Comparison of ENCODE assay signal across 11 mouse cellular contexts in the genomic region with DNA sequence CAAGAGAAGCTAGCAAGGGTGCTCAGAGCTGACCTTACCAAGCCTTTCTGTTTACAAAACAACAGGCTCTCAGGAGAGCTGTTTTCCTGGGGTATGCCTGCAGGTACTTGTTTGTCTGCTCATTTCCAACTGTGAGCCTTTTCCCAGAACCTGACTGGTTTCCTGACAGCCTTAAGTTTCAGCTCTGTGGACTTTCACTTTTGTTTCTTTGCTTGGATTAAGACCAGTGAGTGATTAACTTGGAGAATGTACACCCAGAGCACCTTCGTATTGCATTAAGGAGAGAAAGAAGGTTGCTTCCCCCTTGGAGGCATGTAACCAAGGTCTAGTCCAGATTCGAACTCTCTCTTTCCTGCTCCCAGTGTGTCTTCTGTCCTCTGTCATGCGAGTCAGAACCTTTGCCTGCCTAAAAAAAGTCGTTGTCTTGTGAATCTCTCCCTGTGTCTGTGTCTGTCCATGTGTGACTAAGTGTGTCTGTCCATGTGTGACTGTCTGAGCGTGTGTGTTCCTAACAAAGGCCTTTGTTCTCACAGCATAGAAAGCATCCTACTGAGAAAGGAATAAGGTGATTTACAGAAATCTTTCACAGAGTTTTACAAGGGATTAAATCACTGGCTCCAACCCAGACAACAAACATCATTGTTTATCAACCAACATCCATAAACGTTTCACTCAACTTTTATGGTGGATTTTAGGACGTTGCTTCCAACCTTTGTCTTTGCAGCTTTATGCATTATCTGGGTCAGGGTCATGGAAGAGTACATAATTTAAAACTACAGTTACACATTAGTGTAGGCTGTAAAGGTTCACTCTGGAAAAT. TPM values are rescaled to one million over a fixed set of nuclear protein-coding genes. Genes with fewer than 3 reads are reported as not detected.
DNase-seq lines count a peak whose midpoint lies in the region; ATAC-seq and TF ChIP-seq lines count a peak whose summit lies in the region.
"Had no signal": no experiment of that assay in that cellular context is flagged by ENCODE, and none has a peak within 500 bp of the region (broad histone marks: within the 10 kb centered on the region; RNA-seq: fewer than 3 reads in every experiment).

No protein-coding gene starts in this region.

- no peaks in the 10 kb centered on the region for H3K9me3 ChIP-seq in midbrain, embryonic 16.5 days (replicated peaks; ENCODE audit: control insufficient read depth, low read length, poor library complexity, severe bottlenecking)
- H3K9me3 ChIP-seq: liver, embryonic 12.5 days; midbrain, embryonic 10.5 days had no signal

- no peak overlapping the region for H3K4me2 ChIP-seq in midbrain, embryonic 16.5 days (ENCODE audit: low read length)
- H3K4me2 ChIP-seq: liver, embryonic 12.5 days had no signal

- H3K36me3 ChIP-seq in small intestine, adult 2 months (ENCODE audit: control insufficient read depth, insufficient read depth, low read length): no peaks in the 10 kb centered on the region
- H3K36me3 ChIP-seq in midbrain, embryonic 16.5 days (ENCODE audit: control insufficient read depth, insufficient read depth, low read length): no peaks in the 10 kb centered on the region
- H3K36me3 ChIP-seq: liver, embryonic 12.5 days; midbrain, embryonic 10.5 days had no signal

- no peaks in the 10 kb centered on the region for H3K27me3 ChIP-seq in small intestine, adult 2 months (ENCODE audit: control insufficient read depth, insufficient read depth, low read length)
- H3K27me3 ChIP-seq in midbrain, embryonic 16.5 days (ENCODE audit: control insufficient read depth, insufficient read depth, low read depth, low read length): no peaks in the 10 kb centered on the region
- H3K27me3 ChIP-seq: liver, embryonic 12.5 days had no signal

- no peak overlapping the region for H3K4me3 ChIP-seq in lung, adult 2 months (replicated peaks; ENCODE audit: extremely low read depth, low read depth, low read length)
- no peak overlapping the region for H3K4me3 ChIP-seq in small intestine, adult 2 months (ENCODE audit: low read depth, low read length)
- no peak overlapping the region for H3K4me3 ChIP-seq in midbrain, embryonic 16.5 days (ENCODE audit: low read depth, low read length)
- H3K4me3 ChIP-seq: liver, embryonic 12.5 days; midbrain, embryonic 10.5 days had no signal

- TF ChIP-seq POLR2A in lung, adult 2 months (IDR thresholded peaks at IDR 0.05; ENCODE audit: borderline replicate concordance, extremely low read depth, low read depth, low read length): no peak
- no peak for TF ChIP-seq POLR2A in small intestine, adult 2 months (IDR thresholded peaks at IDR 0.05; ENCODE audit: low read depth, low read length)

- H3K9ac ChIP-seq in midbrain, embryonic 16.5 days (ENCODE audit: low read depth, low read length): no peak overlapping the region
- H3K9ac ChIP-seq: liver, embryonic 12.5 days had no signal

- WGBS in lung, adult 2 months: 26% methylated on average over 7 of the region's 7 CpGs
- WGBS in small intestine, adult 2 months: 10% methylated on average over 7 of the region's 7 CpGs
- 13% methylated on average over 7 of the region's 7 CpGs for WGBS in midbrain, embryonic 16.5 days

- DNase-seq in embryo, embryonic 10.5 days (ENCODE audit: low spot score): peak; percentile 40
- no peak for DNase-seq in embryo, embryonic 11 days
- DNase-seq in lung, adult 2 months: peak; percentile 23
- no peak for DNase-seq in lung, adult 18-20 months
- peak; percentile 86 for DNase-seq in kidney, adult 9 months
- DNase-seq in layer of hippocampus, postnatal 14 days (ENCODE audit: low spot score in 2 of 2): no peak
- DNase-seq: cerebellum, adult 8-10 months had no signal

- ATAC-seq in midbrain, embryonic 16.5 days: no peak
- ATAC-seq: liver, embryonic 12.5 days had no signal

- TF ChIP-seq CTCF in lung, adult 2 months (IDR thresholded peaks at IDR 0.05; ENCODE audit: insufficient read depth, low read length): no peak
- no peak for TF ChIP-seq CTCF in small intestine, adult 2 months (IDR thresholded peaks at IDR 0.05; ENCODE audit: extremely low read depth, insufficient read length, insufficient replicate concordance, low read depth, low read length)

- H3K4me1 ChIP-seq in lung, adult 2 months (ENCODE audit: control insufficient read depth, insufficient read depth, low read length): peaks cover 9% of the 10 kb centered on the region
- H3K4me1 ChIP-seq in small intestine, adult 2 months (ENCODE audit: control insufficient read depth, insufficient read depth, insufficient read length, low read length): peaks cover 6% of the 10 kb centered on the region; the same call in 1 of the 2 replicates
- no peaks in the 10 kb centered on the region for H3K4me1 ChIP-seq in midbrain, embryonic 16.5 days (ENCODE audit: control insufficient read depth, insufficient read depth, low read length)
- H3K4me1 ChIP-seq: liver, embryonic 12.5 days had no signal

- H3K27ac ChIP-seq in small intestine, adult 2 months (ENCODE audit: insufficient read depth, low read depth, low read length): peak overlapping the region; percentile 90
- no peak overlapping the region for H3K27ac ChIP-seq in midbrain, embryonic 16.5 days (ENCODE audit: low read length)
- H3K27ac ChIP-seq: liver, embryonic 12.5 days; midbrain, embryonic 10.5 days had no signal

RNA-seq across cellular contexts. Expression of a gene that starts 43.7 kb away (rescaled TPM):
- 26.5 and 37.6 TPM in 2 replicates for polyA plus RNA-seq in lung, adult 2 months (2012; rRNA removed)
- polyA plus RNA-seq in small intestine, adult 2 months (2012; rRNA removed): 3.5 and 10.0 TPM in 2 replicates
- polyA plus RNA-seq in midbrain, embryonic 16.5 days (2015; fragmentation: Nextera tagmentation; extraction: Ambion mirVana): 0.10 and 0.14 TPM in 2 replicates
- 1 to 10 TPM in 1 of 2 experiments, under 1 TPM in 1; 0.81 to 1.2 TPM for total RNA-seq in layer of hippocampus, postnatal 14 days (2021)
- polyA plus RNA-seq: midbrain, embryonic 10.5 days had no signal

Comparison
In these comparisons a context has a peak if more than half of its experiments do, and no peak if none do; other contexts are left out.
1. DNase-seq: peak in embryo, embryonic 10.5 days (single experiment), lung, adult 2 months (single experiment) and kidney, adult 9 months (single experiment); none in embryo, embryonic 11 days (single experiment), lung, adult 18-20 months (0 of 2) and layer of hippocampus, postnatal 14 days (0 of 2).